Mouse (Mus musculus) G1E (cell line): Measurements from ENCODE around the gene Olfr541. TPM values are rescaled to one million over a fixed set of nuclear protein-coding genes. Genes with fewer than 3 reads are reported as not detected.

Source experiments
- ATAC-seq: 2 replicates; pipeline ENCODE4 v1.8.0; 2016; ENCODE audit warnings: mild to moderate bottlenecking; ENCODE audit not compliant: insufficient number of reproducible peaks, poor library complexity, low FRiP score, severe bottlenecking; ENCODE audit errors: extremely low read depth
- DNase-seq: peaks from one replicate; pipeline ENCODE4 v3.0.0; 2012; ENCODE audit warnings: low spot score
- H3K27me3 ChIP-seq: 2 replicates; pipeline ENCODE4 v1.6.1; 2012; ENCODE audit warnings: mild to moderate bottlenecking, low read length, inconsistent platforms; ENCODE audit not compliant: insufficient read depth
- H3K36me3 ChIP-seq: replicated peaks from 2 replicates; pipeline ENCODE3; 2012; ENCODE audit warnings: mild to moderate bottlenecking, inconsistent platforms
- H3K4me1 ChIP-seq: 2 replicates; pipeline ENCODE4 v1.6.1; 2012; ENCODE audit warnings: low read depth, low read length, inconsistent platforms, mixed read lengths; ENCODE audit not compliant: insufficient read depth
- H3K4me3 ChIP-seq: 2 replicates; pipeline ENCODE4 v1.5.1; 2012; ENCODE audit warnings: low read depth, mild to moderate bottlenecking, inconsistent platforms, low read length, moderate library complexity, mixed read lengths
- H3K9me3 ChIP-seq: replicated peaks from 2 replicates; pipeline ENCODE4 v1.6.1; 2012; ENCODE audit warnings: inconsistent platforms
- CTCF ChIP-seq: IDR thresholded peaks from 2 replicates; pipeline ENCODE4 v1.5.1; 2012; ENCODE audit warnings: low read depth, low read length, inconsistent platforms, mixed read lengths
- GATA1 ChIP-seq: IDR thresholded peaks from 2 replicates; pipeline ENCODE4 v1.6.1; 2012; ENCODE audit warnings: borderline replicate concordance, low read length, inconsistent platforms, mixed read lengths
- GATA2 ChIP-seq: IDR thresholded peaks from 2 replicates; pipeline ENCODE4 v1.6.1; 2012; ENCODE audit warnings: low read depth, low read length, inconsistent platforms, borderline replicate concordance
- POLR2AphosphoS5 ChIP-seq: IDR thresholded peaks from 2 replicates; pipeline ENCODE4 v1.6.1; 2012; ENCODE audit warnings: low read depth, low read length, inconsistent platforms; ENCODE audit not compliant: insufficient replicate concordance
- TAL1 ChIP-seq: conservative IDR thresholded peaks from 2 replicates; pipeline ENCODE4 v1.6.1; 2012; ENCODE audit warnings: low read depth, low read length, inconsistent platforms, mixed read lengths
- polyA plus RNA-seq: library from polyadenylated mRNA; stranded (reverse); fragments of >175 nt; gene quantifications from 2 replicates; pipeline ENCODE4 v1.2.3, GENCODE M21; 2012
- total RNA-seq, 2 experiments: library from RNA; stranded (forward) in 1 of 2; stranded (reverse) in 1 of 2; fragments of 200-1000 nt in 1 of 2; fragments of >200 nt in 1 of 2; fragmentation: Nextera tagmentation in 1 of 2; gene quantifications; 2 replicates each; pipeline ENCODE4 v1.2.3; 2014 to 2017

The Olfr541 gene
- total and polyA plus RNA-seq, 3 experiments, result 0.38 TPM; not detected in 2

GRCm38 (mm10) chr7:140707536-140708284, 10.6 kb downstream of the Olfr541 start:
- Histone ChIP-seq H3K4me1 (no peaks in the 10 kb centered on the region), H3K9me3 (no peaks in the 10 kb centered on the region), H3K27me3 (no peaks in the 10 kb centered on the region), H3K4me3 (no peak overlapping the region), H3K36me3 (no peaks in the 10 kb centered on the region)
- TF ChIP-seq CTCF, result no peak
- TF ChIP-seq TAL1, result no peak
- ATAC-seq, result no peak
- no peak for DNase-seq

DNA sequence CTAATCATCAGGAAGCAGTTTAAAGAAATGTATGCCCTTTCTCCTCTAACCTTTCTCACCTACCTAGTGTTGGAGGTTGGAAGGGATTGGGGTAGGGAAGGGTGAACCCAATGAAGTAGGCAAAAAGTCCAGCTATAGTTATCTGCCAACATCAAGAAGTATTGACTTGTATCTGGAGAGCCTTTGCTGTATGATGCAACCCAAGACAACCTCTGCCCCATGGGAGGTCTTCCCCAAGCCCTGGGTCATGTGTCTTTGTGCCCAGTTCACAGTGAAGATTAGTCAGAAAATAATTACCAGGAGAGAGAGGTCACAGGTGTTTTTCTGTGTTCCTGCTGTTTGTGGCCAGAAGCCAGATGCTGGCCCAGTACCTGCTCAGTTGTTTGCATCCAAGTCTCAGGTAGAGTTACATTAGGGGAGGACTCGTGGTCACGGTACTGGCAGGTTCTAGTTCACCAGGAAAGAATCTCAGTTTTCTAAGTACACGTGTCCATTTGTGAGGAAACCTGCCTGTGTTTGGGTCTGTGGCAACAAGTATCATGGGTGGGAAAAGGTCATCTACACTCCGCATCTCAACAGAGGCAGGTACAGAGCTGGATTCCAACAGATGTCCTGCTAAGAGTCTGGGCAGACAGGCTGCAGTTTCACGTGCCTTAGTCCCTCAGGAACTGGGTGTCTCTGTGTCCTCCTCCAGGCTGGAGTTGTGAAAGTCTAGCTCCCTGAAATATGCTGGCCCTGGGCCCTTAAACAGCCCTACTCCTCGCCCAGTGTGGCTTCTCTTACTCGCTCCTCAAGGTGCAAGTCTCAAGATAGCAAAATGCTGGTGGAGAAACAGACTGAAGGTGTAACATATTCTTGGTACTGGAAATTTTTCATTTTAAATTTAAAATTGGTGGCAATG, 20.3 kb downstream of the Olfr541 start:
- no peak for ATAC-seq
- H3K9me3 ChIP-seq, result no peaks in the 10 kb centered on the region
- TF ChIP-seq POLR2AphosphoS5 (no peak), GATA2 (no peak), GATA1 (no peak), CTCF (no peak), TAL1 (no peak)
- H3K36me3 ChIP-seq, result no peaks in the 10 kb centered on the region
- H3K4me3 ChIP-seq, result no peak overlapping the region
- DNase-seq, result no peak
- H3K27me3 ChIP-seq, result peaks cover 9% of the 10 kb centered on the region
- no peaks in the 10 kb centered on the region for H3K4me1 ChIP-seq

GRCm38 (mm10) chr7:140721095-140721494, 24.0 kb downstream of the Olfr541 start:
- TF ChIP-seq CTCF, result no peak
- DNase-seq (no peak), ATAC-seq (no peak)
- H3K36me3 ChIP-seq, result no peaks in the 10 kb centered on the region
- H3K4me3 ChIP-seq, result no peak overlapping the region
- no peaks in the 10 kb centered on the region for H3K9me3 ChIP-seq
- peaks cover 9% of the 10 kb centered on the region for H3K27me3 ChIP-seq
- H3K4me1 ChIP-seq, result no peaks in the 10 kb centered on the region

DNA sequence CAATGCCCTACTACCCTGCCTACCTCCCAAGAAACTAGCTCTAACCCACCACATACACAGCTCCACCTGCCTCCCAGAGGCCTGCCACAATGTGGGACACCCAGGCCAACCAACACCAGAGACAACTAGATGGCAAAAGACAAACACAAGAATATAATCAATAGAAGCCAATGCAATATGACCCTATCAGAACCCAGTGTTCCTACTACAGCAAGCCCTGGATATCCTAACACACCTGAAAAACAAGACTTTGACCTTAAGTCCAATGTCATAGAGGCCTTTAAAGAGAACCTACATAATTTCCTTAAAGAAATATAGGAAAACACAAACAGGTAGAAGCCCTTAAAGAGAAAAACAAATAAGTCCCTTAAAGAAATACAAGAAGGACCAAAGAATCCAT, 28.5 kb downstream of the Olfr541 start:
- Histone ChIP-seq H3K36me3 (no peaks in the 10 kb centered on the region), H3K27me3 (peaks cover 9% of the 10 kb centered on the region), H3K4me1 (no peaks in the 10 kb centered on the region), H3K4me3 (no peak overlapping the region), H3K9me3 (no peaks in the 10 kb centered on the region)
- DNase-seq (no peak), ATAC-seq (no peak)
- no peak for TF ChIP-seq POLR2AphosphoS5
- TF ChIP-seq GATA2, result no peak
- TF ChIP-seq TAL1, result no peak
- TF ChIP-seq GATA1, result no peak
- no peak for TF ChIP-seq CTCF

DNA sequence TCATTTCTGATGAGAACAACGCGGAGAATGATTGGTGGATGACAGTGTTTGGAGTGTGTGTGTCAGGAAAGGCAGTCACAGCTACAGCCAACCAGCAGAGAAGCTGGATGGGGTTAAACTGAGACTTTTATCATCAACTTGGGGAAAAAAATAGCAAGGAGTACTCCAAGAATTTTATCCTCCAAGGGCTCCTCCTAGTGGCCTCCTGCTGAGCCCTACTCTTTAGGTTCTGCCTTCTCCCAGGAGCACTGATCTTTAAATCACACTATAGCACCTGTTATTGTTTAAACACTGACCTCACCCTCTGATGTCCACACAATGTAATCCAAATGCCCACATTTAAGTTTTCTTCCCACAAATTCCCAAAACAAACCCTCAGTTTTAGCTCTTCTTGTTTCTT, 36.1 kb downstream of the Olfr541 start:
- Histone ChIP-seq H3K9me3 (no peaks in the 10 kb centered on the region), H3K27me3 (no peaks in the 10 kb centered on the region), H3K4me1 (no peaks in the 10 kb centered on the region), H3K4me3 (no peak overlapping the region), H3K36me3 (no peaks in the 10 kb centered on the region)
- DNase-seq (no peak), ATAC-seq (no peak)
- TF ChIP-seq CTCF, result no peak
- TF ChIP-seq POLR2AphosphoS5, result no peak
- no peak for TF ChIP-seq TAL1
- no peak for TF ChIP-seq GATA2
- no peak for TF ChIP-seq GATA1

- Histone ChIP-seq H3K4me3 (no peak overlapping the region), H3K27me3 (peaks cover 2% of the 10 kb centered on the region; the same call in 1 of the 2 replicates), H3K4me1 (no peaks in the 10 kb centered on the region), H3K9me3 (no peaks in the 10 kb centered on the region), H3K36me3 (no peaks in the 10 kb centered on the region)
- no peak for TF ChIP-seq POLR2AphosphoS5
- TF ChIP-seq CTCF, result no peak
- TF ChIP-seq GATA1, result no peak
- no peak for TF ChIP-seq TAL1
- no peak for TF ChIP-seq GATA2
- ATAC-seq (no peak), DNase-seq (no peak)
These were observed 50.3 kb downstream of the Olfr541 start for GRCm38 (mm10) chr7:140747402-140747801.
